Mouse (Mus musculus): ENCODE data around the gene Maff.

Gene Maff

DNA sequence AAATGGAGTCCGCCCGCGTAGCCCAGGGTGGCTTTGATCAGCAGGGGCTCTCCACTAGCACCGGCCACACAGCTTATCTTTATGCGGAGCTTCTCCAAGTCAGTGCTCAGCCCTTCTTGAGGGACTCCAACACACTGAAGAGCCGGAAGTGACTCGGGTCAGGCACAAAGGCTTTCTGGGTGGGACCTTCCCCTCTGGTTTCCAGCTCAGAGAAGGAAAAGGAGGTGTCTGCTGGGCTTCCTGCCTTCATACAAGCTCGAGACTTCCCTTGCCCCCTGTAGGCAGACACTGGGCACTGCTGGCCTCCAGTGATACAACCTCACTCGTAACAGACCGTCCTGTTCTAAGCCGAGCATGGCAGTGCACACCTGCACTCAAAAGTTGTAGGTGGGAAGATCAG, 50.3 kb downstream of the Maff start:
- DNase-seq (ENCODE audit: low spot score) = no peak

GRCm38 (mm10) chr15:79399231-79400052, 53.0 kb downstream of the Maff start:
- no peak for DNase-seq (ENCODE audit: low spot score)

DNA sequence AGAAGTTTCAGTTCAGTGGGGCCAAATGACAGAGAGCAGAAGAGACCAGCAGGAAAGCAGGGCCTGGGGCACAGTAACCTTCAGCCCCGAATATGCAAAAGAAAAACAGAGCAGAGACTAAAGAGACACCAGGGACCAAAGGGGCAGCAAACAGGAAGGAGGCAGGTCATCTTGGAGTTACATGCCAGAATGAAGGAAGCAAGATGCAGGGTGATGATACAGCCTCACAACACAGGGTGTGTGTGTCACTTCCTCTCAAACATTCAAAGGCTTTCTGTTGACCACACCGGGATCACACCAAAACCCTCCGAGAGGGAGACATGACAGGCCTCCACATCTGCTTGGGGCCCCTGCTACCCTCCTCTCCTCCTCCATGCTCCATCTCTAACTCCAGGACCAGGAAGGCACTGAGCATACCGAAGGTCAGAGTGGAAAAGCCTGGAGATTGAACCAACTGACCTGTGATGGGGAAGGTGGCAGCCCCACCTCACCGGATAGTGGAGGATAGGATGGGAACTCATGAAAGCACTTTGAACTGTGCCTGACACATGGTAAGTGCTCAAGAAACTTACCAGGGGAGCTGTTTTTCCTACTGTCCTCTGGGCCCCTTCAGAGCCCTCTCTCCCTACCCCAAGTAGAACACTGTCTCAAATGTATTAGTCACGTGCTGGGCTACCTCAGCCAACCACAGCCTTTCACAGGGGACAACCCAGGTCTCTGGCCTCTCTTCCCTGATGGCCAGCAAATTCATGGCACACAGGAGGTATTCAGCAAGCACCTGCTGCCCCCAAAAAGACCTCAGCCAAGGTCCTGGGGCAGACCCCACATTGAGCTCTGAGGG, 53.9 kb downstream of the Maff start:
- DNase-seq (ENCODE audit: low spot score) = no peak

- no peak for DNase-seq (ENCODE audit: low spot score)
These were observed 54.5 kb downstream of the Maff start for GRCm38 (mm10) chr15:79400975-79401365.

DNA sequence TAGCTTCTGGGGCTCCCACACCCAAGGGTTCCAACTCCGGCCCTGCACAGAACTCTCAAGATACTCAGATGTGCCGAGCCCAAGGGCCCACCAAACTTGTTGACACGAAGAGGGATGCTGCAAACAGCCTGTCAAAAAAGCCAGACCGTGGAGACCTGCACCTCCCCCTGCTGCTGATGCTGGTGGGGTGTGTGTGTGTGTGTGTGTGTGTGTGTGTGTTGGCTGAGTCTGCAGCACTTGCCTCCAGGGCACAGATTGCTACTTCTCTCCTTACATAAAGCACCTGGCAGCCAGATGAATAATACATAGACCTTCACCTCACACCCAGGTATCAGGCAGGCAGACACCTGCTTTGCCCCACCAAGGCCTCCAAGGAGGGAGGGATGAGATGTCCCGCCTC, 55.8 kb downstream of the Maff start:
- DNase-seq (ENCODE audit: low spot score) = no peak

DNA sequence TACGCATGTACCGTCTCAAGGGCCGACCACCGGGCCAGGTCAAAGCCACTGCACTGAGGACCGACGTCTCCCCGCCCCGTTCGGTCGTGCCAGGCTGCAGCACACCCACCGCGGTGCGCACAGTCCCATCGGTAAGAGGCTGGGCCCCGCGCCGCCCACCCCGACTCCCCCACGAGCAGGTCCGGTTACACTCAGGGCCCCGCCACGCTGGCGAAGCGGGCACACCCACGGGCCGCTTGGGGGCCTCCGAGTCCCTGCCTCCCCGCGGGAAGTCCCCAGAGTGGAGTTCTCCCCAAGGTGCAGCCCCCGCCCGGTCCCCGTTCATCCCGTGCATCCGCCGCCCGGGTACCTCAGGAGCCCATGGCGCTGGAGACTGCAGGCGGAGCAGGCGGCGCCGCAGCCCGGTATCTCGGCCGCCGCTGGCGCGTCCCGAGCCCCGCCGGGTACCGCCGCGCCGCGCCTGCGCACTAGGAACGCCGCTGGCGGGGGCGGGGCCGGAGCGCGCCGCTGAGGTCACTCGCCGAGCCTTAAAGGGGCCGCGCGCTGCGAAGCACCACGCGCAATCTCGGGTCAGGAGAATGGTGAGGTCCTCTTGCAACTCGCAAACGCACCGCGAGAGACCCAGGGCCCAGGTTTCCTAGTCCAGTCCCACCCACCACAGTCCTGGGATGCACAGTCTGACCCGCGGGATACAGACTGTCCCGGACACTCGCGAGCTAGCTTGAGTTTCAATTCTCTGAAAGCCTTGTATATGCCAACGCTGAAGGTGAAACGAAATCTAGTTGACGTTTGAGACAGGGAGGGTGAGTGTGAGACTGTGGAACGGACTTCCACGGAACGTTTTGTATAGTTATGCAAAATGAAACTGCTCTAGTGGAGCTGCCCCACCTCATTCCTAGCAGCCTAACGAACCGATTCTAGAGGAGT, 56.7 kb downstream of the Maff start, which contains the start of gene Tmem184b:
Tmem184b (minus strand) TSS at position 734 of the 927 bp plus-strand sequence.
- DNase-seq (ENCODE audit: low spot score) = peak; percentile 91

DNA sequence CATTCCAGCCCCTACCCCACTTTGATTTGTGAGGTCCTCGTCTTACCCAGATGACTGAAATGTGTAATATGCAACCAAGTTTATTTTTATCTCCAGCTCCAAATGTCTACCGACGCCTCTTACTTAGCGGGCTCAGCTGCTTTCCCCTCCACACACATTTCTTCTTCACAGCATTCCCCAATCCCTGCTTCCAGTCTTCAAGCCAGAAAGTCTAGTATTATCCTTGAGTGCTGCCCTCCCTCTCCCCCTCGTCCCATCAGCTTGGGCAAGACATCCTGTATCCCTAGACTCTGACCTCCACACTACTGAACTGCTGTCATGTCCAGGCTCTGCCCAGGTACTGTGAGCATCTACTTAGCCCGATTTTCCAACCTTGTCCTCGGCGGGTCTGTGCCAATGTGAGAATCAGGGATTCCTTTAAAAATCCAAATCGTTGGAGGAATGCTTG, 57.4 kb downstream of the Maff start:
- no peak for DNase-seq (ENCODE audit: low spot score)

DNA sequence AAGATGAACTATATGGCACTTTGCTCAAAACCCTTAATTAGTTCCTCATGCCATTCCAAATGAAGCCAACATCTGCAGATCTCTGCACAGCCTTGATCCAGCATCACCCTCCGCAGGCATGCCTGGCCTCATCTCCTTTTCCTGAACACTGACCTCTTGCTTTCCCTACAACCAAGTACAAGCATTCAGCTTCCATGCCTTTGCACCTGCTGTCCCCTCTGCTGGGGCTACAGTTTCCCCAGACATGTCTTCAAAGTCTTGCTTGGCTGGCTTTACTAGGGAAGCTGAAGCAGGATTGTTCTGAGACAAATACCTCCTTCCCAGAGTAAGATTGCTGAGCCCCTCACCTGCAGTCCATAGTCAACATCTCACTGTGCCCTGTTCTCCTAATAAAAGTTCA, 57.9 kb downstream of the Maff start:
- no peak for DNase-seq (ENCODE audit: low spot score)

DNA sequence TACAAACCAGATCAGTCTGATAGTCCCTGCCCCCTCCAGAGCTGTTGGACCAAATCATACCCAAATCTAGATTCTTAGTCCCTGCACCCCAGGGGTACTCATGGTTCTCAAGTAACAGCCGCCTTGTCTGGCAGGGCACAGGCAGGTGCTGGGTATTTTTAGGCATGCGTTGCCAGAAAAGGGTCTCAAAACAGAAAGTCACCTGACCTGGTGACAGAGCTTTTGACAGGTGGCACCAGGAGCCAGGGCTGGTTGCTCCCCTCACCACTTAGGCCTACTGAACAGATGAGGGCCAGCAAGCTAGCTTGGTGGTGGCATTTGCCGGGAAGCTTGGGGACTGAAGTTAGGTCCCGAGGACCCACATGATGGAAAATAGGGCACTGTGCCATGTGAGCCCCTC, 60.1 kb downstream of the Maff start:
- no peak for DNase-seq (ENCODE audit: low spot score)

Data from testis, postnatal 10 days (tissue).